Mouse (Mus musculus): Measurements from ENCODE around the gene Vwa2.
A peak's percentile ranks its signal among the peaks of the same experiment; 100 is the strongest.

The Vwa2 gene

DNA sequence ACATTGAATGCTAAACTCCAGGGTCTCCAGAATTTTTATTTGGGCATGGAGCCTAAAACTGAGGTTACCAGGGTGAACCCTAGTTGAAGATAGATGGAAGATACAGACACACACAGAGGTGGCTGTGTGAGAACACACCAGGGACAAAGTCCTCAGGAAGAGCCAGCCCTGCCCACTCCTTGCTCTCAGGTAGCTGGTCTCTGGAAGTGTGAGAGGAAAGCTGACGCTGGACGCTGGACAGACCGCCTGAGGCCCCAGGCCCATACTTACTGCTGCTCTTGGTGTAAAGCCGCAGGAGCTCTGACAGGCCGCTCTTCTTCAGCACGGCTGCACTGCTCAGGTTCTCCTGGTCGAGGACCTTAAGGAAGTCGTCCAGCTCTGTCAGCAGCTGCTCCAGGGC, 75.8 kb downstream of the Vwa2 start:
- no peak for DNase-seq (ENCODE audit: low spot score in 2 of 2)

DNA sequence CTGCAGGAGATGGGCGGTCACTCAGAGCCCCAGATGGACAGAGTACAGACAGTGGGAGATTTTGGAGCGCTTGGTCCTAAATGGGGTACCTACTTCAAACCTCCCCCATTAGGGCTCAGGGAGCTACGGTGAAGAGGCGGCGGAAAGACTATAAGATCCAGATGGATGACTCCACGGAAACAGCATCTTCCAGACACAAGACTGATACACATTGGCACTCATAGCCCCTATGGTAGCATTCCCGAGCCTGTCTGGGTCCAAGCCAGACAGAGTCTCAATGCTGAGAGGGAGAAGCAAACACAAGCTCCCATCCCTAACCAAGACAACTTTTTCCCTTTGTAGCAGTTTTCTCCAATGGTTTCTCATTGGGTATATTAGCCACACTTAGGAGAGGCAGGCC, 76.8 kb downstream of the Vwa2 start:
- DNase-seq (ENCODE audit: low spot score in 2 of 2), result no peak

DNA sequence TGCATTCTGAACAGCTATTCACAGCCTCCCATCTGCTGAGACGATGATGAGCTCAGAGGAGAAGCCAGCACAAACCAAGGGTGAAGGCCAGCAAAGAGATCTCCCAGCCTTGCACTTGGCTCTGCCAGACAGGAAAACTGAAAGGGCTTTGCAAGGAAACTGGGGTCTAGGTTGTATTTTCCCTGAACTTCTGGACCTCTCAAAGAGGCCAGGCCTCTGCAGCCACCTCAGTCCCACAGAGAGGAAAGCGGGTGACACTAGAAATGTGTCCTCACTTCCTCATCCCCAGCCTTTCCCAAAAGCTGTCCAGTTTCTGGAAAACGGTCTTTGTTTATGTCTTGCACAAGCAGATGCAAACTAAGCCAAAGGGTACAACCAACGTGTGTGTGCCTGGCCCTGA, 79.8 kb downstream of the Vwa2 start:
- no peak for DNase-seq (ENCODE audit: low spot score in 2 of 2)

DNA sequence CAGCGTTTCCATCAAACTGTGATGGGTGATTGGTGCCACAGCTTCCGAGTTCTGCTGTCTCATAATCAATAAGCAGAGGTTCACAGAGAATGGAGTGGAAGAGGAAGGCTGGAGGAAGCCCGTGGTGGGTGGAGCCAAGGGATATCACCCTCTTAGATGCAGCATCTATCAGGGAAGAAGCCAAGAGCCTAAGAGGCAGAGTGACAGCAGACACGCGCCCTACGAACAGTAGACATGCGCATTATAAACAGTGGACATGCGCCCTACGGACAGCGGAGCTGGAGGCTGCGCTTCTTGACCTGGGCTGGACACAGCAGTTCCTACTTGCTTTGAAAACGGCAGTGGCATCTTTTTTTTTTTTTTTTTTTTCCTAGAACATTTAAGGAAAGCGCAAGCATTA, 80.8 kb downstream of the Vwa2 start:
- DNase-seq (ENCODE audit: low spot score in 2 of 2), result no peak

DNA sequence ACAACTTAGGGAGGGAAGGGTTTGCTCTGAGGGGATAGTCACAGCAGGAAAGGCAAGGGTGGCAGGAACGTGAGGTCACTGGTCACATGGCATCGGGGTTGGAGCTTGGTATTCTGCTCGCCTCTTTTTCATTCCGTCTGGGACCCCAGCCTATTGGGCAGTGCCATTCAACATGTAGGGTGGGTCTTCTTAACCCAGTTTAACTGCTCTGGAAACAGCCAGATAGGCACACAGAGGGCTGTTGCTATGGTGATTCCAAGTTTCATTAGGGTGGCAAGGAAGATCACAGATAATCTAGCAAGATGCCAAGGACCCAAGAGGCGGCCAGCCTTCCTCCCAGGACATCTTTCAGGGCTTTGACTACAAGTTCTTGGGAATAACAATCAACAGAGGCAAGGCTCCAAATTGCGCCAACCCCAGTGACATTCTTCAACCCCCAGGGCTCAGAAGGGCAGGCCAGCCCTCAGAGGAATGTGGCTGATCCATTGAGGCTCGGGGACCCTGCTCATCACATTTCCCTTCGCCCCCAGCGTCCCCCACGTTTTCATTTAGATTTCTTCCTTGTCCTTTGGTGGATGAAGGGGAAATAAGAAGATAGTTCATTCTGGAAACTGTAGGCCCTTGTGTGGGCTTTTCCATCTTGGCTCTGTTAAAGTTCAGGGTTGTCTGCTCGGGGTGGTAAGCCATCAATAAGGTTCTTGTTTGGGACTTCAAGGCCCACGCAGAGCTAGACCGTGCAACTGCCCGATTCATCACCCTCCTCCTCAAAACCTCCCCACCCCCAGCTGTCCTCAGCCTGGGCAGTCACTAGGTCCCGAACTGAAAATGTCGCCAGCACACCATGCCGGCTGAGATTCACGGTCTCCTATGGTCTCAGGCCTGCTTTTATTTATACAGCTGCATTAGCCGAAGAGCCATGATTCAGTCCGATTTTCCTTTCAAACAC, 81.8 kb downstream of the Vwa2 start:
- peak in 1 of 2 experiments; percentile 22 for DNase-seq (ENCODE audit: low spot score in 2 of 2)

DNA sequence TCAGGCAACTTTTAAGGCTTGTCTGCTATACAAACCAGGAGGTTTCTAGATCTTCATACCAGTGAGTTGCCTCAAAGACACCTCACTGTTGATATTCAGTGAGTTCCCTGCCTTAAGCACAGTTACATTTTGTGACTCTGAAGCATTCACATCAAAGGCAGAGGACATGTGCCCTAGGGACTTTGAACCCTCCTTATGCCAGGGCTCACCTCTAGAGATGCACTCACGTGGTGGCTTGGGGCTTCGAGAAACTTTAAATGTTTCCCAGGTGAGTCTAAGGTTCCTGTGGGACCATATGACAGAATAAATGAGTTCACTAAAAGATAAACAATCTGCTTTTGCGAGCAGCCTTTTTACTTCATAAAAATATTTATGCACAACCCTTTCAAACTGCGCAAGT, 84.0 kb downstream of the Vwa2 start:
- no peak for DNase-seq (ENCODE audit: low spot score in 2 of 2)

DNA sequence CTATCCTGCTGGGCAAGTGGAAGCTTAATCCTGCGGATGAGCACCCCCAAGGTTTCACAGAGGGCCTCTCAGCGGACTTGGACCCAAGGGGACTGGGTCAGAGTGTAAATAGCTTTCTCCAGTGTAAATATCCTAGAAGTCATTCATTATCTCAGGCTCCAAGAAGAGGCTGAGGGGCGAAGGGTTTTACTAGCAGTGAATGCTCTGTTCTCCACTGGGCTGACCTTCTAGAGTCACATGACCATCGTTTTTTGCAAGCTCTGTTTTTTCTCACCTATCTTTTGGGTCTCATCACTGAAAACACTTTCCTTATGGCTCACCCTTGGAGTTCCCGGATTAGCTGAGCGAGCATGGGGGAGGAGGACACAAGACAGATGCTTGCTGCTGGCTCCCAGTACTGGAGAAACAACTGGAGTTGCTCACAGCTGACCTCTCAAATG, 84.6 kb downstream of the Vwa2 start:
- no peak for DNase-seq (ENCODE audit: low spot score in 2 of 2)

DNA sequence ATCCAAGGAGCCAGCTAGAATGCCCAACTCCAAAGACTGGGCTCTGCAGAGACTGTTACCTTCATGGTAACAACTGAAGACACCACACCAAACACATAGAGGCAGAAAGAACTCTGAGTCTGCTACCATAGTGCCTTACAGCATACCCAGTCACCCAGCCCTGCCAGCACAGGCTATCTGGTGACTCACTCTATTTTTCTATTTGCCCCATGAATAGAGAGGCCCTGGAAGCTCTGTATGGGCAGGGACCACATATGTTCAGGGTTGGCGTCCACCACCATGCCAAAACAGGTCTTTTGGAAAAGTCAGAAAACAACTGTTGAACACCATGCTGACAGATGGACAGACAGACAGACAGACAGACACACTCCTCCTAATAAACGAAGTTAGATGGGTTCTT, 85.0 kb downstream of the Vwa2 start:
- DNase-seq (ENCODE audit: low spot score in 2 of 2), result no peak

DNA sequence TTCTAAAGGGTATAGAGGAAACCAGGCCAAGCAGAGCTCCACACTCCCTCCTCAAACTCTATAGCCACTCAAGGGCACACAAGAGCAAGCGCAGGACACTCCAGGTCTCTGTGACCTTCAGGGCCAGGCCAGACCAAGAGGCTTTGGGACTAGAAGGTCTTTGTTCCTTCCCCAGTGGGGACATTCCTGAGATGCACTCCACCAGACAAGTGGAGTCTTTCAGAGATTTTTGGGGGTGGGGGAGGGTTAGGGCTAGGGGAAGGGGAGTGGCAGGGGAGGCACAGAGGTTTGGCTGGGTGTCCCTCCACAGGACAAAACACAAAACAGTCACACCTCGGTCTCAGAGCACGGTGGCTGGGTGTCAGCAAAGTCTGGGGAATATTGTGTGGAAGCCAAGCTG, 85.6 kb downstream of the Vwa2 start:
- DNase-seq (ENCODE audit: low spot score in 2 of 2), result no peak

All from frontal cortex, postnatal 36 days (tissue).